Mouse (Mus musculus): ENCODE measurements around the gene Rgmb. TPM values are rescaled to one million over a fixed set of nuclear protein-coding genes. Genes with fewer than 3 reads are reported as not detected.

Gene Rgmb
- polyA plus RNA-seq, 2 experiments = 0.54 to 0.74 TPM

DNA sequence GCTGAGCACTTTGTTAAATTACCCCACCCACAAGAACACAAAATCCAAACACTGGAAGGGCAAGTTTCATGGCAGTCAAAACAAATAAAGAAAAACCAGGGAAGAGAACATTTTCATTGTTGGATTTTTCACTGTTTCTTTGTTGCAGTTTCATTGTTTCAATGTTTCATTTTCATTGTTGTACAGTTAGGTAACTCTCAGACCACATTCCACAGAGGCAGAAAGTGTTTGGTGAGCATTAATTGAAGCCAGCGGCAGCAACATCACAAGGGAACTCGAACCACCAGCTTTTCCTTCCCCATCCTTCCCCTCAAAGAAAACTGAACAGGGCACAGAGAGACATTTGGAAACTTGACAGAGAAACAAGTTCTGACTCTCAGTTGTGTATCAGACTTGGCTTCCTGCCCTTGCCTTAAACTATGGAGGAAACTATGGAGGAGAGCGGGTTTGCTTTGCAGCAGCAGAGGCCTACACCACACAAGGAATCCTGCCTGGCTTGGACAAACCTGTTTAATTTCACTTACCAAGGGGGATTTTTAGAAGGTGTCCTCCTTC, 17.1 kb downstream of the Rgmb start:
- Histone ChIP-seq H3K36me3 (replicated peaks; ENCODE audit: control insufficient read depth, insufficient read depth, low read depth) (no peaks in the 10 kb centered on the region), H3K4me2 (ENCODE audit: low read depth) (no peak overlapping the region), H3K4me1 (replicated peaks; ENCODE audit: control insufficient read depth in 2 of 2, insufficient read depth in 2 of 2, low read length in 1 of 2) (peaks cover 0 to under 1% of the 10 kb centered on the region in 2 experiments; a peak in 1 of 4 replicates), H3K27me3 (ENCODE audit: control insufficient read depth, insufficient read depth, low read length) (no peaks in the 10 kb centered on the region), H3K4me3 (ENCODE audit: insufficient read depth in 1 of 2, low read depth in 2 of 2, low read length in 2 of 2) (no peak overlapping the region), H3K27ac (no peak overlapping the region), H3K9me3 (ENCODE audit: control insufficient read depth, low read length) (no peaks in the 10 kb centered on the region), H3K9ac (replicated peaks) (no peak overlapping the region)
- TF ChIP-seq CTCF (IDR thresholded peaks at IDR 0.05; ENCODE audit: low read depth) (no peak), EP300 (IDR thresholded peaks at IDR 0.05; ENCODE audit: low read depth) (no peak)
- 57% methylated on average over 3 of the region's 3 CpGs for WGBS (ENCODE audit: insufficient replicate concordance)
- DNase-seq (ENCODE audit: low read depth in 3 of 3, low spot score in 3 of 3) (no peak), ATAC-seq (ENCODE audit: insufficient read depth) (no peak)

- TF ChIP-seq EP300 (IDR thresholded peaks at IDR 0.05; ENCODE audit: low read depth) (no peak), CTCF (IDR thresholded peaks at IDR 0.05; ENCODE audit: low read depth) (no peak)
- H3K9ac ChIP-seq (replicated peaks) = no peak overlapping the region
- no peak for ATAC-seq (ENCODE audit: insufficient read depth)
- H3K4me2 ChIP-seq (ENCODE audit: low read depth) = no peak overlapping the region
- peaks cover 0 to 3% of the 10 kb centered on the region in 2 experiments; a peak in 1 of 4 replicates for H3K4me1 ChIP-seq (replicated peaks; ENCODE audit: control insufficient read depth in 2 of 2, insufficient read depth in 2 of 2, low read length in 1 of 2)
- no peak for DNase-seq (ENCODE audit: low read depth in 3 of 3, low spot score in 3 of 3)
- no peaks in the 10 kb centered on the region for H3K36me3 ChIP-seq (replicated peaks; ENCODE audit: control insufficient read depth, insufficient read depth, low read depth)
- H3K9me3 ChIP-seq (ENCODE audit: control insufficient read depth, low read length) = no peaks in the 10 kb centered on the region
- H3K4me3 ChIP-seq (ENCODE audit: insufficient read depth in 1 of 2, low read depth in 2 of 2, low read length in 2 of 2) = no peak overlapping the region
- 62% methylated on average over 13 of the region's 13 CpGs for WGBS (ENCODE audit: insufficient replicate concordance)
- no peaks in the 10 kb centered on the region for H3K27me3 ChIP-seq (ENCODE audit: control insufficient read depth, insufficient read depth, low read length)
- H3K27ac ChIP-seq = no peak overlapping the region
Measured at GRCm38 (mm10) chr17:15812136-15812778, 18.6 kb downstream of the Rgmb start.

DNA sequence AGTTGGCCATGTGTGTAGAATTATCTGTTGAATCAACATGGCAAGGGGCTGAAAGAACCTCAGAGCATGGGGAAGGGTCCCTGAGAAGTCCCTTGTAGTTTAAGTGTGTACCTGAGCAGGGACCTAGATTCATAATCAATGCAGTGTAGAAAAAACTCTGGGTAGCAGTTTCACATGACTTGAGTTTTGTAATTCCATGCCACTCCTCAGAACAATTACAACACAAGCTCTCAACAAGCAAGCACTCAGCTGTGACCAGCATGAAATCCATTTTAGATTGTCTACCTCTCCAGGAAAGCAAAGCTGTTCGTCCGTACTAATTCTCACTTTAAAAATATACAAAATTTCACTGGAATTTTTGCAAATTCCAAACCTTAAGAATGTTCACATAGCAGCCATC, 20.9 kb downstream of the Rgmb start:
- Histone ChIP-seq H3K36me3 (replicated peaks; ENCODE audit: control insufficient read depth, insufficient read depth, low read depth) (no peaks in the 10 kb centered on the region), H3K9ac (replicated peaks) (no peak overlapping the region), H3K4me1 (replicated peaks; ENCODE audit: control insufficient read depth in 2 of 2, insufficient read depth in 2 of 2, low read length in 1 of 2) (peaks cover 0 to 3% of the 10 kb centered on the region in 2 experiments; a peak in 1 of 4 replicates), H3K4me2 (ENCODE audit: low read depth) (no peak overlapping the region), H3K9me3 (ENCODE audit: control insufficient read depth, low read length) (no peaks in the 10 kb centered on the region), H3K4me3 (ENCODE audit: insufficient read depth in 1 of 2, low read depth in 2 of 2, low read length in 2 of 2) (no peak overlapping the region), H3K27me3 (ENCODE audit: control insufficient read depth, insufficient read depth, low read length) (no peaks in the 10 kb centered on the region), H3K27ac (no peak overlapping the region)
- 65% methylated on average over 2 of the region's 2 CpGs for WGBS (ENCODE audit: insufficient replicate concordance)
- DNase-seq (ENCODE audit: low read depth in 3 of 3, low spot score in 3 of 3) (no peak), ATAC-seq (ENCODE audit: insufficient read depth) (no peak)
- TF ChIP-seq EP300 (IDR thresholded peaks at IDR 0.05; ENCODE audit: low read depth) = no peak

GRCm38 (mm10) chr17:15808468-15809374, 22.1 kb downstream of the Rgmb start:
- H3K9me3 ChIP-seq (ENCODE audit: control insufficient read depth, low read length) = no peaks in the 10 kb centered on the region
- no peak for DNase-seq (ENCODE audit: low read depth in 3 of 3, low spot score in 3 of 3)
- no peak for TF ChIP-seq EP300 (IDR thresholded peaks at IDR 0.05; ENCODE audit: low read depth)
- no peak for TF ChIP-seq CTCF (IDR thresholded peaks at IDR 0.05; ENCODE audit: low read depth)
- H3K27ac ChIP-seq = no peak overlapping the region
- no peak overlapping the region for H3K4me2 ChIP-seq (ENCODE audit: low read depth)
- H3K27me3 ChIP-seq (ENCODE audit: control insufficient read depth, insufficient read depth, low read length) = no peaks in the 10 kb centered on the region
- 29% methylated on average over 10 of the region's 10 CpGs for WGBS (ENCODE audit: insufficient replicate concordance)
- H3K9ac ChIP-seq (replicated peaks) = no peak overlapping the region
- ATAC-seq (ENCODE audit: insufficient read depth) = no peak
- H3K36me3 ChIP-seq (replicated peaks; ENCODE audit: control insufficient read depth, insufficient read depth, low read depth) = no peaks in the 10 kb centered on the region
- peaks cover 0 to 3% of the 10 kb centered on the region in 2 experiments; a peak in 1 of 4 replicates for H3K4me1 ChIP-seq (replicated peaks; ENCODE audit: control insufficient read depth in 2 of 2, insufficient read depth in 2 of 2, low read length in 1 of 2)
- no peak overlapping the region for H3K4me3 ChIP-seq (ENCODE audit: insufficient read depth in 1 of 2, low read depth in 2 of 2, low read length in 2 of 2)

DNA sequence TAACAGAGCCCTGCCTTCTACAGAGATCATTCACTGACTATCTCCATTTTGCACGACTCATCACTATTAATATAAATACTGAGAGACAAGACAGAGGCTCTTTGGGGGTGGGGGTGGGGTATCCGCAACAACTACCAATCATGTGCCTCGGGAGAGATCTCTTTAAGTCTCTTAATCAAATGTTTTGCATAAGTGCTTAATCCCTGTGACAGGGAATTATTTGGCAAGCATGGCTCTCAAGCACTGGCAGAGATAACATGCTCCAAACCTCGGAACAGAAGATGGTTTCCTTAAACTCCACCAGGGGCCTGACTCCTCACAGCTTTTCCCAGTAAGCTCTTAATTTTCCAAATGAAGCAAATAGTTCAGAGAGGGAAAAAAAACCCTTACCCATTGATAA, 22.8 kb downstream of the Rgmb start:
- DNase-seq (ENCODE audit: low read depth in 3 of 3, low spot score in 3 of 3) (no peak), ATAC-seq (ENCODE audit: insufficient read depth) (no peak)
- Histone ChIP-seq H3K4me1 (replicated peaks; ENCODE audit: control insufficient read depth in 2 of 2, insufficient read depth in 2 of 2, low read length in 1 of 2) (peaks cover 0 to 3% of the 10 kb centered on the region in 2 experiments; a peak in 1 of 4 replicates), H3K9me3 (ENCODE audit: control insufficient read depth, low read length) (no peaks in the 10 kb centered on the region), H3K4me2 (ENCODE audit: low read depth) (no peak overlapping the region), H3K36me3 (replicated peaks; ENCODE audit: control insufficient read depth, insufficient read depth, low read depth) (no peaks in the 10 kb centered on the region), H3K9ac (replicated peaks) (no peak overlapping the region), H3K27me3 (ENCODE audit: control insufficient read depth, insufficient read depth, low read length) (no peaks in the 10 kb centered on the region), H3K4me3 (ENCODE audit: insufficient read depth in 1 of 2, low read depth in 2 of 2, low read length in 2 of 2) (no peak overlapping the region), H3K27ac (no peak overlapping the region)
- 42% methylated on average over 4 of the region's 4 CpGs for WGBS (ENCODE audit: insufficient replicate concordance)
- TF ChIP-seq EP300 (IDR thresholded peaks at IDR 0.05; ENCODE audit: low read depth) = no peak
- no peak for TF ChIP-seq CTCF (IDR thresholded peaks at IDR 0.05; ENCODE audit: low read depth)

All from liver, embryonic 14.5 days (tissue).